Mouse (Mus musculus) fat pad, adult 2 months (tissue): Measurements from ENCODE around the gene Nnat.
"Not testable (repeated sequence)": the region's sequence is repeated elsewhere in the genome, so short reads cannot be mapped to it uniquely, and the experiment has no call there.

ENCODE experiments used
- DNase-seq: peaks from one replicate; pipeline ENCODE4 v3.0.0-alpha.2; 2011; ENCODE audit warnings: low read depth, low spot score; ENCODE audit errors: extremely low read depth

Nnat gene

DNA sequence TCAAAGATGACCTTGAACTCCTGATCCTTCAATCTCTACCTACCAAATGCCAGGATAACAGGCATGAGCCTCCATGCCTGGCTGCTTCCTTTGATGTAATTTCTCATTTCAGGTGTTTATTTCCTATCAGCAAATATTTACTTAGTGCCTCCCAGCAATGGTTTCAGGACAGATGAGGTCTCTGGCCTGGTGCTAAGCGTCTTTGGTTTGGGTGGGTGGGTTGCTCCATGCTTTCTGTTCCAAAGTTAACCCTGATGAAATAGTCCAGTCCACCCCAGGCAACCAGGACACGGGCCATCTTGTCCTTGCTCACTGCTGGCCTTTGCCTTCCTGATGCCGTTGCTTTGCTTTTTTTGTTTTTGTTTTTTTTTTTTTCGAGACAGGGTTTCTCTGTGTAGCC lies 9.6 kb upstream of the Nnat start:
- DNase-seq: no peak

DNA sequence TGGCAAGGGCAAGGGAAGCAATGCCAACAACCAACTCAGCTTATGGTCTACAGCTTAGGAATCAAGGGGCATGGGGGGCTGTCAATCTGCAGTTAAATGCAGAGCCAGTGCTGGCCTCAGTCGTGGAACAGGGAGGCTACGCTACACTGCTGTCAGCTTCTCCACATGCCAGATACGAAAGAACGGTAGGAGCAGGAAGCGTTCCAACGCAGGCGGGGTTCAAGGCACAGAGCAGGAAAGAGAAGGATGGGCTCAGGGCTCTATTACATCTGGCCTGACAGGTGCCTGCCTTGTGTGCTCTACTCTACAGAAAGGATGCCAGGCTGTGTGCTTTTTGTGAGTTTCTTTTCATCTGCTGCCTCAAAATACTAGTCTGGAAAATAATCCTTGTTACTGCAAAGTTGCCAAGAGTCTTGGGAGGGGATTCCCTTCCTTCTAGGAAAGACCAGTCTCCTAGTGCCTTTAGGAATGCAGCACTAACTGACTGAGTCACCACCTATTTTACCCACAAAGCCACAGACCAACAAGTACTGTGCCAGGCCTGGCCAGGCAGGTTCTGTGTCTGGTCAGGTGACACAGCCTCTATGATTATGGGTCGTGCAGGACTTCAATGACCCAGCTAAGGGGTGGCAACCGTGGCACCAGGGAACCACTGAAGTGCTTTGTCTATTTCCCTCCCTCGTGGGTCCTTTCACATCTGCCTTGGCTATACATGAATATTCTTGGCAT lies 7.6 kb upstream of the Nnat start:
- peak; percentile 34 for DNase-seq

DNA sequence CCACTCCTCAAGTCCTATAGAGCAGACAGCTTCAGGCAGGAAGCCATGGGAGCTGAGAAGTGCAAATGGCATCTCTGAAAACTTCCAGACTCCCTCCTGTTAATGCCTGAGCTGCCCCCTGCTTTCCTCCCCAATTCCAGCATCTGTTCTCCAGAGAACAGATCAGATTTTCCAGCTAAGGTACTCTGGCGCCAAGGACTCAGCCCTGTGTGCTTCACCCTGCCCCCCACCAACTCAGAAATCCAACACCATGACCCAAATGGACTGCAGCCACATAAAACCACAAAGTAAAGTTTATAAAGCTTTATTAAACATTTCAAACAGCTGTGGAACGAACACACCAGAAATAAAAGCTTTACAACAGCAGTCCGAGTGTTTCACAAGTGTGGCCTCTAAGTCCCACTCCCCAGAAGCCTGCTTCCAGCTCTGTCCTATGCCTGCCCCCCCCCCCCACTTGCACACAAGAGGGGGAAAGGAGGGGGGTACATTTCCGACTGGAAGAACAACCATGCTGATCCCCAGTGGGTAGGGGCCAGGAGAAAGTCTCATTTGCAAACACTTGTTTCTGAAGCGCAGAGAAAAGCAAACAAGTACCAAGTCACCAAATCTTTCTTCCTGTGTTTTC lies 3.7 kb upstream of the Nnat start:
- DNase-seq: no peak

DNA sequence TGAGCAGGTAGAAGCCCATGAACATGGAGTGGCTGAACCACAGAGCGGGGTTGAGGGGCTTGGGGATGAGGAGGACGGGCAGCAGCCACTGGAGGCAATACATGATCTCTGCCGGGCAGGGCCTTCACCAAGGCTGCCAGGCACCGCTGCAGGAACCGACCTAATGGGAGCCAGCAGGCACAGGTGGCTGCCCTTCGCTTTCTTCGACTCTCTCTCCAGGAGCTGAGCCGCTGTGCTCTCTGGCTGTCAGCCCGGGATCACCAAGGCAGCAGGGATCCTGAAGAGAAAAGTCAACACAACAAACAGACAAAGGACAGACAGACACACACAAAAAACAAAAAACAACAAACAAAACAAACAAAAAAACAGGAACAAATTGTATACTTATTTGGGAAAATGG lies 1.8 kb upstream of the Nnat start:
- DNase-seq: no peak

DNA sequence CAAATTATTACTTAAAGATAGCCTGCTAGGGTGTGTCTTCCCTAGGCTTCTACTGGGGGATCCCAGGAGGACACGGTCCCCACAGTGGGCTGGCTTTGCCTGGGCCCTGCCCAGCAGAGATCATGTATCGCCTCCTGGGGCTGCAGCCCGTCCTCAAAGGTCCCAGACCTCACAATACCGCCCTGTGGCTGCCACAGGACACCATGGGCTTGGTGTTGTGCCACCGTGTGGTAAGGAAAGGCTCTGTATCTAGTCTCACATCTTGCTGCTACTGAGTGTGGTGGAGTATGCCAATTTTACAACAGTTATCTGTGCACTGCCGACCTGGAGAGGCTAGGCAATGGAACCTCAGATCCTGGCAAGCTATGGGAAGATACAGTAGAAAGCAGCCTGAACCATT lies 1.4 kb upstream of the Nnat start:
- no peak for DNase-seq

DNA sequence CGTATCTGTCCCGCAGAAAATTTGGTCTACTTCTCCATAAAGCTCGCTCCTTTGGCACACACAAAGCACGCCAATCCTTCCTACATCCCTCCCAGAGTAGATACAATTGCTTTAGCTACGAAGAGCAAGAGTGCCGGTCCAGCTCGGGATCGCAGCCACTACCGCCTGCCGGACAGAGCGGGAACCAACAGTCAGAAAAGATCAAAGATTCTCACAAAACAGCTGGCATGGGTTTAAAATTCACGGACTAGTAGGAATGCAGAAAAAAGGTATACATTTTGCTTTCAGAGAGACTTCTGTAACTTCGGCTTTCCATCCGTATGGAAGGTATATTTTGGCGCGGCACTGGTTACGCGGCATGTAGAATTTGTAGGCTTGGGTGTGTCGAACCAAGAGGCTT lies 438 bp upstream of the Nnat start:
- no peak for DNase-seq

DNA sequence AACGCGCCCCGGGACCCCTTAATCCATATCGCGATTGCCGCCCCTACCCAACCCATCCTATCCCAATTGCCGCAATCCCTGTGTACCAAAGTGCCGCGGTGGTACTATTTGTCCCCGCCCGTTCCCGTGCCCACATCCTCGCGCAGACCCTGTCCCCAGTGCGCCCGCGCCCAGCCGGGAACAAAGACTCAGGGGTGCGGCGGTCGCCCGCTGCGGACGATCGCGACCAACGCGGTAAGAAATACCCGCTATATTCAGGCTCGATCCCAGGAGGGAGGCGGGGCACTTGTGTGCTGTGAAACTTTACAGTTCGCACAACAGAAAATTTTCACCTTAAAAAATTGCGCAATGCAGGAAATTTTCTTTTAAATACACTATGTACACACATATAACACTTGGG lies 424 bp downstream of the Nnat start:
- no peak for DNase-seq

DNA sequence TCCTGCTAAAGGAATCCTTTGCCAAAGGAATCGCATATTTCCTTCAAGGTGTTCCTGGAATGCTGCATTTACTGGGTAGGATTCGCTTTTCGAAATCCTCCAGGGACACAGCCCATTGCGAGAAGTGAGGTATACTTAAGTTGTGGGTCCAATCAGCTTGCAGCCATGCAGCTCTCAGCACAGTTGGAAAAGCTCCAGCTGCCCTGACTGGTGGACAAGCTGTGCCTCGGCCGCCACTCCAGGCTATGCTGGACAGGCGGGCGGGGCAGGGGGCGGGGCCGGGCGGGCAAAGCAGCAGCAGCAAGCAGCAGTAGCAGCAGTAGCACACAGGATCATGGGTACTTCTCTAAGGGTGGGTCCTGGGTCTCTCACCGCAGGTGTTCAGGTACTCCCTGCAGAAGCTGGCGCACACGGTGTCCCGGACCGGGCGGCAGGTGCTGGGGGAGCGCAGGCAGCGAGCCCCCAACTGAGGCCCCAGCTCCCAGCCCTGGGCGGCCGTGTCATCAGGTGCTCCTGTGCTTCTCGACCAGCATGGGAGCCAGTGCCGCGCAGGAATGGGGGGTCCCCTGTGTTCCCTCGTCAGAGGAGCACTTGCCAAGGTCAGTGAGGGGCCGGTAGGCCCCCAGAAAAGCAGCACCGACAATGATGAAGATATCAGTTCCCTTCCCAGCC lies 1.4 kb downstream of the Nnat start:
- peak; percentile 52 for DNase-seq

DNA sequence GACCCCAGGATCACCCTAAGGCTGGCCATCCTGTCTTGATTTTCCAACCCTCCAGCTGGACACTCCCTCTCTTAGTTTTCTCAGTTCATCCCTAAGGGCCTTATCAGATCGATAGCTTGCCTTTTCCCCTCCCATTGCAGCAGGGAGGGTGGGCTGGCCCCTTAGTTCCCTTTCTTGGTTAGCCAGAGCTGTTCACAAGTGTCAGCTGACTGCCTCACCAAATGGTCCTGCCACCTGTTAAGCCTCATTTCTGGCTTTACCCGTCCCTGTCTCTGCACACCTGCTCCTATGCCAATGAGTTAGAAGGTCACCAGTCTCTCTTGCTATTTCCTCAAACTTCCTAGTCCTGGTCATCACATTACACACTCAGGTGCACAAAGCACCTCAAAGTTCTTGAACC lies 3.2 kb downstream of the Nnat start:
- DNase-seq: no peak

DNA sequence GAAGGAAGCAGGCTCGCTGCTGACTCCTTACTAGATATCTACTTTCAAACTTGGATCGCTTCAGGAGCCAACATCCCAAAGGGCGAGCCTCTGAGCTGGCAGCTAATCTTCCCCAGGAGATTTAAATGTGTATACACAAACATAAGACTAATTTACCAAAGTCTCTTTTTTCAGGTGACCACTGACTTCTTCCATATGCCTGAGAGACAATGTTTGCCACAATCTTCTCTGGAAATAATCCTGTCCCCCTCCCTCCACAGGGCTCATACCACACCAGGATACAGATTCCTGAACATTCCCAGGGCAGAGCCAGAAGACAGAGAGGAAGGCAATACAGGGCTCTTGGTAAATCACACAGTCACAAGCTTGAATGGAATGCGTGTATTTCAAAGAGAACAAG lies 4.8 kb downstream of the Nnat start:
- DNase-seq: no peak

DNA sequence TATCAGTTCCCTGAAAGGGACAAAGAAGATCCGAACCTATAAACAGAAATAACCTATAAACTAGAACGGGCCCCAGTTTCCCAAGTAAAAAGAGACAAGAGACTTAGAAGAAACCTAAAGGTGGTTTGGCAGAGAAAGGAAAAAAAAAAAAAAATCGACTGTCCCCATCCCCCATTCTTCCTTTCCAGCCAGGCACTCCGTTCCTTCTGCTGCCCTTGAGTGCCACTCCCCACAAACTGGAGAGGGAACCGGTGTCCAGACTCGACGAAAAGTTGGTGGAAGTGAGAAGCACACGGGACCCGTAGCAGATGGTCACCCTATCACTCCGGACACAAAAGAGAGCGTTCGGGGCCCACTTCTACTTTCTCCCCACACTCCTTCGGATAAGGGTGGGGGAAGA lies 5.6 kb downstream of the Nnat start:
- no peak for DNase-seq

DNA sequence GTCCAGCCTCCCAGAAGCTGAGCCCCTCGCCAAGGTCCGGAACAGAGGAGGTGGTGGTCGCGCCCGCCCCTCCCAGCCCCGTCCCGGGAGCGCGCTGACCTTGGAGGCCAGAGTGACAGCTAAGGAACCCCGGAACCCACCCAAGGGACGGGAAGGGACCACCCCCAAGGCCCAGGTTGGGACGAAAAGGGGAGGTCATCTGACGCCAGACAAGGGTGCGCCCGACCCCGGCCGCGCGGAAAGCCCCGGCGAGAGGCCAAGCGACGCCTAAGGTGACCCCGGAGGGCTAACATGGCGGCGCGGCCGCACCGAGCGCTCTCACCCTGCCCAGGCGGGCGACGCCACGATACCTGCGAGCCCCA lies 6.0 kb downstream of the Nnat start:
- no peak for DNase-seq

DNA sequence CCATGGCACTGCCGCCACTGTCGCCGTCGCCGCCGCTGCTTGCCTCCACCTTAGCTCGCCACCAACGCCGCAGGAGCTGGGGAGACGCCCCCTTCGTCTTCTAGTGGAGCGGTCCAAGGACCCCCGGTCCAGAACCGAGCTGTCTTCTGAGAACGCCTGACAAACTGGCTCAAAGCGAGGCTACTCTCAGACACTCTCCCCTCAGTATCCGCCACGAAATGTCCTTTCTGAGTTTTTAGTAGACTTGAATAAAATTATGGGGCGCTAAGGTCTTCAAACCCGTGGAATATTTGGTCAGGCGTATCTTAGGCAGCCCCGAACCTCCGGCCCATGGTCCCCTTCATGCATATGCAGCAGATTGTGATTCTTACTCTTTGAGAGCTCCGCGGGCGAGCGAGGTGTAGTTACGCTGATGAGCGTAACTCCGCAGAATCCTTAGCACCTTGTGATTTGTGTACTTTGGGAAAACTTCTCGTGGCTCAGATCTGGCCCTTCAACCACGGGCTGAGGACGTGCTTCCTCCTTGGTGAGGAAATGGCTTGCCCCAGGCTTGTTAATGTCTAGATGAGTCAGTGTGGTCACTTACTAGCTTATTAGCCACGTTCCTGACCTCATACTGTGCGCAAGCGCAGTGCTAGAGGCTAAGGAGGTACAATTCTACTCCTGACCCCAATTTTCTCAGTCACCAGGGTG lies 6.5 kb downstream of the Nnat start:
- DNase-seq: peak; percentile 46

DNA sequence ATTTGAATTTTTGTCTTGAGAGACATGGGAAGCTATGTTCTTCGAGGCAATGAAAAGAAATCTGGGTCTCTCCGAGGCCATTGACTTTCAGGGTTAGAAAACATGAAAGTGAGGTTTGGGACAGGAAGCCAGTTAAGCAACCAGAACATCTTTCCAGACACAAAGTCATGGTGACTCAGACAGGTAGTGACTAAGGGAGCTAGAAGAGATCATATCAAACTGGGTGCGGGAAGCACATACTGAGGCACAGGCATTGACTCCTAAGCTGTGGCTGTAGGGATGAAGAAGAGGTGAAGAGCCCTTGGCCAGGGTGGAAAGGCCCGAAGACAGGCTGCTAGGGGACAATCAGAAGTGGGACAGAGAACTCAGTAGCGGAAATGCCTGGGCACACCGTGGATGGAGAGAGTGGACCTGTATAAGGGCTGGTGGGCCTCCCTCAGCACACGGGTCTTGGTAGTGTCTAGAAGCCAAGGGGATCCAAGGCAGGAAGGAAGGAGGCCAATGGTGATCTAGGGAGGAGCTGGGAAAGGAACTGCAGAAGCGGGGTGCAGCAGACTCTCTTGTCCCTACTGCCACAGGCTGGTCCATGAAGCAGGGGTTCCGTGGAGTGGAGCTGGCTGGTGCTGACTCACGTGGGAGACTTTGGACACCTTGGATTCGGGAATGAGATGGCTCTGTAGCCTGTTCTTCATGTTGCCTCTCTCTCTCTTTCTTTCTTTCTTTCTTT lies 7.5 kb downstream of the Nnat start:
- no peak for DNase-seq

DNA sequence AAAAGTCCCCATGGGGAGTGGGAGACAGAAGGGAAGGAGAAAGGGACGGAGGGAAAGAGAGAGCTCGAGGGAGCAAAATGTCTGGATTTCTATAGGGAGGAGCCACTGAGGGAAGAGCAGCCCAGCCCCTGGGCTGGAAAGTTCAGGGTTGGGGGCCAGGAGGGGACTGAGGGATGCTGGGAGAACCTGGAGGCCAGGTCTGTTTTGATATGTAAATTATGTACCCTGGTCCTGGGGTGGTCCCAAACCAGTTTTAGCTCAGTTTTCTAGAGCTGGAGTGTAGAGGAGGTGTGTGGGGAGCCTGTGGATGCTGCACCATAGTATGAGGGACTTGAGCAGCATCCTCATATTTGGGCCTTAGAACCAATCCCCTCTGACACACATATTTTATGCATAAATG lies 9.0 kb downstream of the Nnat start:
- no peak for DNase-seq

DNA sequence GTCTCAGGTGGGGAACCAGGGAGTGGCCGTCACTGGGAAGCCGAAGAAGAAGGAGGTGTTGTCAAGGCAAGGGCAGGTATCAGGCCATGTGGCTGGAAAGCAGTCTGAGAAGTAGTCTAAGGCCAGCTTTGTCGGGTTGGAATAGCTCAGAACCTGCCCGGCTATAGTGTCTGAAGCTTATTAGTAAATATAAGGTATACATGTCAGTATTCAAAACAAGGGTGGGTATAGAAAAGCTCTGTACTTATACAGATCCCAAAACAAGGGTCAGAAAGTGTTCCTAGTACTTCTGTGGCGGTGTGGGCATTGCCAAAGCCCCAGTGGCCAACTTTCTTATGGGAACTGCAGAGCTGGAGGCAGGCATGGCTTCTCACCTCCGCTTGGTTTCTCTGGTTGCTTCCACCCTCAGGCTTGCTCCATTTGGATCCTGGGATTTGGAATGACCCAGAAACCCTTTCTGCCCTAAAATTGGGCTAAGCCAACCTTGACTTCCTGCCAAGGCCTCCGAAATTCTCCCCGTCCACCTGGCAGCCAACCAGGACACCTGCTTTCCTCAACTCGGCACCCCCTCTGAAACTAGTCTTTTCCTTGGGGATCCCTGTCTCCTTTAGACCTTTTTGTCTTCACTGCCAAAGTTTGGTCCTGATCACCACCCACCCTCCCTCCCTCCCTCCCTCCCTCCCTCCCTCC lies 10.1 kb downstream of the Nnat start:
- DNase-seq: no peak

DNA sequence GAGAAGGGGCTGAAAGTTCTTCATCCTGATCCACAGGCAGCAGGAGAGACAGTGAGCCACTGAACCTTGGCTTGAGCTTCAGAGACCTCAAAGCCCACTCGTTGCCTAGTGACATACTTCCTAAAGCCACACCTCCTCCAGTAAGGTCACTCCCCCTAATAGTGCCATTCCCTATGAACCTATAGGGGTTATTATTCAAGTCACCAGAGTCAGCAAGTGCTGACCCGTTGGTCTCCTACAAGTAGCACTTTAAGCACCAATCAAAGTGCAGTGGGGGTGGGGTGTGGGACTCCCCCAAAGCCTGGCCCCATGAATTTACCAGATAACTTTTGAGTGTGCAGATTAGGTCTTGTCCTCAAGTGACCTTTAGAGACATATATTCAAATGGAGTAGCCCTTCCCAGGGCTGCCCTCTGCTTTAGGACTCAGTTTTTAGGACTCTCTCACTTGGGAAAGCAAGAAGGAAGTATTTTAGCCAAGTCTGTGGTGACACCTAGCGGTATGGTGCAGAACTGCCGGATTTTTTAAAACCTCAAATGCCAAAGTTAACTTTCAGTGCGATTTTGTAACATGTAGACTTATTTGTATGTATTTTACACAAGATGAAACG lies 11.4 kb downstream of the Nnat start, which contains the start of gene Blcap:
Gene Blcap (minus strand): TSS at position 51 of the 609 bp plus-strand sequence.
- DNase-seq: no peak

DNA sequence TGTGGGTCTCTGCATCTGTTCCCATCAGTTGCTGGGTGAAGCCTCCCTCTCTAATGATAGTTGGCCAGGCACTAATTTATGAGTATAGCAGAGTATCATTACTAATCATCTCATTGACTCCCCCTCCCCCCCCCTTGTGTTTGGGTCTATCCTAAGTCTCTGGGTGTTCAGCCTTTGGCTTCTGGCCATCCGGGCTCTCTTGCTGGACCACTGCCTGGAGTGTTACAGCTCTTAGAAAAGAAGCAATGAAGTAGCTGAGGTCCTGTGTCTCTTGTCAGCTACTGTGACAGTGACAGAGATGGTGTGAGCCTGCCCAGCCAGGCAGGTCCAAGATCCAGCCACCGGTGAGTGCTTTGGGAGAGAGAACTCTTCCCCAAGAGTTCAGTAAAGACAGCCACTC lies 12.9 kb downstream of the Nnat start:
- no peak for DNase-seq

DNA sequence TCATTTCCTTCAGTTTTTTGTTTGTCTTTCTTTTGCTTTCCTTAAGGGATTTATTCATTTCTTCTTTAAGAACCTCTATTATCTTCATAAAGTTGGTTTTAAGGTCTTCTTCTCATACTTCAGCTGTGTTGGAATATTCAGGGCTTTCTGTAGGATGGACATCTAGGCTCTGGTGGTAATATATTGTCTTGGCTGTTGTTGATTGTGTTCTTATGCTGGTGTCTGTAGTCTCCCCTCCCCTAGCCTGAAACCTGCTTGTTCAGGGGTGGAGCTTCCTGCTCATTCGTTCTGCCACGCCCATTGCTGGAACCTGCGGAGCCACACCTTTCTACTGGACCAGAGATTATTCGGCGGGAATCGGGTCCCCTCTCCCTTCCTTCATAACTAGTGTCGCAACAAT lies 25.5 kb downstream of the Nnat start:
- DNase-seq: not testable (repeated sequence)

DNA sequence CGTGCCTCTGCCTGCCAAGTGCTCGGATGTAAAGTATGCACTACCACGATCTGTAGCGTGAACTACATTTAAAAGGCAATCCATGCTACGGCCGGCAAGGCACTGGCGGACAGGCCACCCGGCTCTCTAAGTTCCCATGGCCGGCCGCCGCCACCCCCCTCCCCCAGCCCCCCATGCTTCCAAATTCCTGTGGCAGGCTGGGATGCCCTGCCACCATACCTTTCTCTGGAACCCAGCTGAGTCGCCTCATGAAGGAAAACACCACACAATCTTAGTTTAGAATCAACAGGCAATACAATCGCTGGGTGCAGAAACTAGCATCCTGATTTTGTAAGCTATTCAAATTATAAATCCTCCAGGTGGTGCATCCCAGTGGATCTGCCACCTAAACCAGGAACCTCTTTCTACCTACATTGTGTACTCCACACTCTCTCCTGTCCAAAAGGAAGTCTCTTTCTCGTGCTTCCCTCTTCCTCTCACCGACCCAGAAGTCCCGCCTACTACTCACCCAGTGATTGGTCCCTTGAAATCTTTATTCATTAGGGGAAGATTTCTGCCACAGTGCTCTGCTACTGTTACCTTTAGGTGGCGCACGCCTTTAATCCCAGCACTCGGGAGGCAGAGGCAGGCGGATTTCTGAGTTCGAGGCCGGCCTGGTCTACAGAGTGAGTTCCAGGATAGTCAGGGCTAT lies 37.1 kb downstream of the Nnat start:
- DNase-seq: no peak
